Mouse (Mus musculus) cortical plate, adult 2 months (tissue): ENCODE results near the gene Strip1.

Source experiments
- CTCF ChIP-seq: fragments of 200-500 bp; IDR thresholded peaks from 2 replicates; pipeline ENCODE4 v1.5.1; 2011; ENCODE audit warnings: mild to moderate bottlenecking, control low read depth, low read length; ENCODE audit not compliant: insufficient read depth; ENCODE audit errors: extremely low read depth
- POLR2A ChIP-seq: fragments of 200-500 bp; IDR thresholded peaks from 2 replicates; pipeline ENCODE4 v1.6.1; 2011; ENCODE audit warnings: mild to moderate bottlenecking, low read length, control low read depth; ENCODE audit not compliant: insufficient read depth; ENCODE audit errors: extremely low read depth

GRCm38 (mm10) chr3:107628551-107628950, 2.9 kb downstream of the Strip1 start:
- TF ChIP-seq POLR2A: no peak
- no peak for TF ChIP-seq CTCF
